Mouse (Mus musculus) ES-Bruce4 (cell line): ENCODE data around the gene Nup62. TPM values are rescaled to one million over a fixed set of nuclear protein-coding genes. Genes with fewer than 3 reads are reported as not detected.

Experiments used
- H3K27ac ChIP-seq: 2 replicates; pipeline ENCODE4 v1.5.1; 2012; ENCODE audit warnings: low read length, inconsistent platforms; ENCODE audit not compliant: insufficient read depth
- H3K27me3 ChIP-seq: 2 replicates; pipeline ENCODE4 v1.6.1; 2012; ENCODE audit warnings: mild to moderate bottlenecking, low read length, inconsistent platforms; ENCODE audit not compliant: control insufficient read depth, poor library complexity, insufficient read depth, severe bottlenecking
- H3K36me3 ChIP-seq: 2 replicates; pipeline ENCODE4 v1.6.1; 2012; ENCODE audit warnings: inconsistent platforms, mild to moderate bottlenecking, low read length, moderate library complexity; ENCODE audit not compliant: control insufficient read depth, poor library complexity, insufficient read depth, severe bottlenecking
- H3K4me1 ChIP-seq: one replicate; pipeline ENCODE4 v1.8.1; 2011; ENCODE audit warnings: low read length; ENCODE audit not compliant: control insufficient read depth, insufficient read depth
- H3K4me3 ChIP-seq: 2 replicates; pipeline ENCODE4 v1.5.1; 2011; ENCODE audit warnings: low read depth, mild to moderate bottlenecking, low read length
- H3K9ac ChIP-seq: 2 replicates; pipeline ENCODE4 v1.6.1; 2012; ENCODE audit warnings: low read depth, mild to moderate bottlenecking, inconsistent platforms; ENCODE audit not compliant: poor library complexity, severe bottlenecking
- H3K9me3 ChIP-seq: replicated peaks from 2 replicates; pipeline ENCODE4 v1.6.1; 2012; ENCODE audit warnings: mild to moderate bottlenecking, low read length, inconsistent platforms; ENCODE audit not compliant: control insufficient read depth, poor library complexity, insufficient read depth, severe bottlenecking
- CTCF ChIP-seq: IDR thresholded peaks from one replicate; pipeline ENCODE4 v1.8.1; 2011; ENCODE audit warnings: low read depth, low read length
- EP300 ChIP-seq: IDR thresholded peaks from 2 replicates; pipeline ENCODE4 v1.6.1; 2011; ENCODE audit warnings: low read depth, low read length; ENCODE audit not compliant: insufficient read depth
- POLR2A ChIP-seq: IDR thresholded peaks from one replicate; pipeline ENCODE4 v1.8.1; 2011; ENCODE audit warnings: low read length; ENCODE audit not compliant: insufficient read depth
- polyA plus RNA-seq: library from polyadenylated mRNA; stranded (reverse); fragments of >200 nt; gene quantifications from 2 replicates; pipeline ENCODE4 v1.2.4, GENCODE M21; 2011; ENCODE audit warnings: low read depth; ENCODE audit not compliant: missing spikeins, insufficient read depth, insufficient read length

The Nup62 gene
- polyA plus RNA-seq, 1 experiment = 90.6 TPM

DNA sequence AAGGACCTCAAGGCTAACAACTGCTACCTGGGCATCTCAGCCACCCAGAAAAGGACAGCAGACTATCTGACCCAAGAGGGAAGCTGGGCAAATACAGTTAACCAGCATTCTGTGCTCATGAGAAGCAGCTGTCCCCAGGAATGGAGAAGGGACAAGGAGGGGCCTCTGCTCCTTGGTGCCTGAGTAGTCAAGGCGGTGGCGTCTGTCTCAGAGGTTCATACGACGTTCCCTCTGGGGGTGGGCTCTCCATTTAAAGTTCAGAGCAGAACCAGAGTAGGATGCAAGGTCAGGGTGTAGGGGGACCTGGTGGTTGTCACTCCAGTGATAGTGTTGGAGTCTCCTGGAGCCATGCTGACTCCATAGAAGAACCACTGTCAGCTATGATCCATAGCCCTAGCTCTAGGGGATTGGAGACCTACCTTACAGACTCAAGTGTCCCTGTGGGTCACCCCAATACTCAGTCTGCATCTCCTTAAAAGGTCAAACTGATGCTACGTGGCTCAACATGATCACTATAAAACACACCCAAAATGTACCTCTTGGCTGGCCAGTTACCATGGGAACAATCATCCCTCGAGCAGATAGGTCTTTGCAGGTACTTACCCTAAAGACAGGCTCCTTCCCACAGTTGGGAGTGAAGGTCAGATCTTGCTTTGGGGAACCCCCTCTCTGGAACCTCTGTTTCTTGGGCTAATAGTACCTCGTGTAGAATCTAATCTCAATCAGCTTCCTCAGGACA, 4.9 kb upstream of the Nup62 start:
- TF ChIP-seq EP300 (no peak), POLR2A (no peak), CTCF (no peak)
- no peak overlapping the region for H3K27ac ChIP-seq
- H3K4me3 ChIP-seq = no peak overlapping the region
- no peak overlapping the region for H3K9ac ChIP-seq
- no peaks in the 10 kb centered on the region for H3K4me1 ChIP-seq
- no peaks in the 10 kb centered on the region for H3K36me3 ChIP-seq
- no peaks in the 10 kb centered on the region; the same call in 1 of the 2 replicates for H3K27me3 ChIP-seq
- no peaks in the 10 kb centered on the region for H3K9me3 ChIP-seq

DNA sequence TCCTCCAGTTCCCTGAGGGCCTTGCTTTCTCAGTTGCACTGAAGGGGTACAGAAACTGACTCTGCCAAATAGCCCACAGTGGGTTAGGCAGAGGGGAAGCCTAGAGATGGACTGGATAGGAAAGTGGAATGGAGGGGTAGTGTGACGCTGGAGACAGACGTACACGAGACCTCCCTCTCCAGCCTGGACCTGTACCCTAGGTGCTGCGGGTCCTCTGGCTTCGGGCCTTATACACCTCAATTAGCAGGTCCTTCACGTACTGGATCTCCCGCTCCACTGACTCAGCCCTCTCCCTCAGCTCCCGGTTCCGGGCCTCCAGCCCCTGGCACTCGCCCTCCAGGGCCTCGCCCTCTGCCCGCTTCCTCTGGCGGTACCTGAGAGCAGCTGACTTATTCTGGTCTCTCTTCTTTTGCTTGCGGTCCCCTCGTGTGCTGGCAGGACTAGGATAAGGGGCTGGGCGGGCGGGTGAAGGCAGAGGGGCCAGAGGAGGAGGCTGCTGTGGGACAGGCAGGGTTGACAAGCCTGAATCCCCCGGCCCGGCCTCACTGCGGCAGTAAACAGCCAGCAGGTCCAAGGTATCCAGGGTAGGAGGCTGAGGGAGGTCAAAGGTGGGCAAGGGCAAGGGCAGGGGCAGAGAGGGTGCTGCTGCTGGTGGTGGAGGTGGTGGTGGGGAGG, 3.1 kb upstream of the Nup62 start:
- Histone ChIP-seq H3K9me3 (no peaks in the 10 kb centered on the region), H3K27me3 (no peaks in the 10 kb centered on the region; the same call in 1 of the 2 replicates), H3K36me3 (peaks cover 5% of the 10 kb centered on the region), H3K4me1 (no peaks in the 10 kb centered on the region), H3K27ac (no peak overlapping the region), H3K9ac (0 out of 2 replicates have a peak overlapping the region, but pooled peaks have one; percentile 14), H3K4me3 (peak overlapping the region; percentile 20; the same call in 1 of the 2 replicates)
- TF ChIP-seq CTCF (no peak), EP300 (no peak), POLR2A (no peak)

DNA sequence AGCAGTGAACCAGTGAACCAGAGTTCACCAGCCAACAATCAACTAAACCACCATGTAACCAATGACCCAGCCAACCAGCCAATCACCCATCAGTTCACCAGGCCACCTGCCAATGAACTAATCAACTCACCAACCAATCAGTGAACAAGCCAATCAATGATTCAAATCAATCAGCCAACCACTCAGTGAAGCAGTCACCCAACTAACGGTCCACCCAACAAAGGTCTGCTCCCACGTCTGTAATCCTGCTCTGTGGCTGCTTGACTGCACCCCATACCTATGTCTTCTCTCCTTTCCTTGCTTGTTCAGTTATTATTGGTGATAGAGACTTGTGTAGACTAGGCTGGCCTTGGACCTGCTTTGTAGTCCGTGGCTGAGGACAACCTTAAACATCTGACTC, 1.9 kb upstream of the Nup62 start:
- H3K9me3 ChIP-seq = no peaks in the 10 kb centered on the region
- no peaks in the 10 kb centered on the region; the same call in 1 of the 2 replicates for H3K27me3 ChIP-seq
- peaks cover 14% of the 10 kb centered on the region for H3K36me3 ChIP-seq
- no peak overlapping the region for H3K4me3 ChIP-seq
- TF ChIP-seq POLR2A (no peak), CTCF (no peak), EP300 (no peak)
- H3K4me1 ChIP-seq = no peaks in the 10 kb centered on the region
- H3K27ac ChIP-seq = no peak overlapping the region
- H3K9ac ChIP-seq = no peak overlapping the region

DNA sequence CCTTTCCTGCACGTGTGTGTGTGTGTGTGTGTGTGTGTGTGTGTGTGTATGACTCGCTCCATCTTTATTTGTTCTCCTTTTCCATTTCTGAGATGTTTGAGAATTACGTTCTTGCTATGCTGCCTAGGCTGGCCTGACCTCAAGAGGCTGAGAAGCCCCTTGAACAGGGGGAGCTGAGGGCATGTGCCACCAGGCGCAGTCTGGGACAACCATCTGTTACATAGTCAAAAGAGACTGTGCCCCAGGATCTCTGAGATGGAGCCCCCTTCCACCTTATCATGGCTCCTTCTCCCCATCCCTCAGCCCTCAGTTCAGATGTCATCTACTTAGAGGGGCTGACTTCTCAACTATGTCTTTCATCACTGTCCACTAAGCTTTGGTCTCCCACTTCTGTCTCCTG, 1.5 kb upstream of the Nup62 start:
- peaks cover 14% of the 10 kb centered on the region for H3K36me3 ChIP-seq
- no peaks in the 10 kb centered on the region; the same call in 1 of the 2 replicates for H3K27me3 ChIP-seq
- no peaks in the 10 kb centered on the region for H3K4me1 ChIP-seq
- no peak overlapping the region for H3K27ac ChIP-seq
- H3K9me3 ChIP-seq = no peaks in the 10 kb centered on the region
- no peak overlapping the region for H3K4me3 ChIP-seq
- H3K9ac ChIP-seq = 0 out of 2 replicates have a peak overlapping the region, but pooled peaks have one; percentile 99
- TF ChIP-seq EP300 = no peak

DNA sequence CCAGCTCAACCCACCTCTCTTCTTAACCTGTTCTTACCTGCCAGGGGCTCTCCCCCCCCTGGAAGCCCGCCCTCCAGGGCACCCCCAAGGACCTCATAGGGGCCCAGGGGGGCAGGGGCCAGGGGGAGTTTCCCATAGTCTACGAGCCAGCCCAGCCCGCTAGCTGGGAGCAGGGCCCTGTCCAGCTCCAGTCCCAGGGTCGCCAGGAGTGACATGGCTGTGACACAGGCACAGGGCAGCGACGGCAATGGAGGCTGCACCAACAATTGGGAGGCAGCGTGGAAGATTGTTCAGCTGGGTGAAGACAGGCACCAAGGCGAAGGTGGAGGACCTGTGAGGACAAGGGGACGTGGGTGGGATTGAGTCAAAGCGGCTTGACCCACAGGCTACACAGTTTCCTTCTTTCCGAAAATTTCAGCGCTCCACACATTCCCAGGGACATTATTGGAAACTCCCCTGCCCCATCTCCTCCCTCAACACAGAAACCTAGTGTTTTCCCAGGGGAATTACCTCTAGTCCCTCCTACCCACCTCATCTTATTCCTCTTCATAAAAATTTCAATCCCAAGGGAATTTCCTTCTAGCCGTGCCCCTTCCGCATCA, 835 bp upstream of the Nup62 start:
- Histone ChIP-seq H3K36me3 (peaks cover 19% of the 10 kb centered on the region), H3K9ac (peak overlapping the region; percentile 99), H3K4me1 (peaks cover 2% of the 10 kb centered on the region), H3K9me3 (no peaks in the 10 kb centered on the region), H3K27ac (no peak overlapping the region), H3K4me3 (peak overlapping the region; percentile 43), H3K27me3 (no peaks in the 10 kb centered on the region; the same call in 1 of the 2 replicates)
- TF ChIP-seq POLR2A (no peak), CTCF (no peak), EP300 (no peak)

DNA sequence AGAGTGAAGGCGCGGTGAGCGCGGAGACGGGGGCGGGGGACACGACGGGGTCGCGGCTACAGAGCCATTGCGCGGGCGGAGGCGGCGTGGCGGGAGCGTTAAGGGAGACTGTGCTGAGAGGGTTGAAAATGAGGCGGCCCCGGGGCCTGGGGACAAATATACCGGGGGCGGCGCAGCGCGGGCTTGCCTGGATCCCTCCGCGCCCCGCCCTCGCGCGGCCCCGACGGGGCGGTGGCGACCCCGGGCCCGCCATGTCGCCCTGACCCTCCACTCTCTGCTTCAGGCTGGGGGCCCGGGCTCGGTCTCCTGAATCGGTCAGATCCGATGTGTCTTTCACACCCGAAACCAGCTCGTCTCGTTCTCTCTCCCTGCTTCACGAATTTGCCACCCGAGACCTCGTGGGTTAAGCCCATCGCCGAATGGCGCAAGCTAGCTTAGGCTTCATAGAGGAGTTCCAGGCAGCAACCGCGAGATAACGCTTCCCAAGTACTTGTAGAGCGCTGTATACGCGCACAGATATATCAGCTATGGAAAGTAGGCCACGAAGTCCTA, 658 bp downstream of the Nup62 start, which contains the start of gene Atf5:
Gene Atf5, minus strand, starts transcription at position 189 of the 552 bp plus-strand sequence.
- Histone ChIP-seq H3K36me3 (peaks cover 27% of the 10 kb centered on the region), H3K4me1 (peaks cover 4% of the 10 kb centered on the region)
- TF ChIP-seq CTCF = no peak

More for the DNA sequence above, 658 bp downstream of the Nup62 start, which contains the start of gene Atf5:
- no peaks in the 10 kb centered on the region for H3K9me3 ChIP-seq
- H3K9ac ChIP-seq = peak within 1 kb of the TSS; percentile 99
- no peaks in the 10 kb centered on the region for H3K27me3 ChIP-seq
- peak within 1 kb of the TSS; percentile 83 for H3K27ac ChIP-seq
- peak within 1 kb of the TSS; percentile 98 for H3K4me3 ChIP-seq
